ENCODE assay signal across 9 mouse cellular contexts in the genomic region with DNA sequence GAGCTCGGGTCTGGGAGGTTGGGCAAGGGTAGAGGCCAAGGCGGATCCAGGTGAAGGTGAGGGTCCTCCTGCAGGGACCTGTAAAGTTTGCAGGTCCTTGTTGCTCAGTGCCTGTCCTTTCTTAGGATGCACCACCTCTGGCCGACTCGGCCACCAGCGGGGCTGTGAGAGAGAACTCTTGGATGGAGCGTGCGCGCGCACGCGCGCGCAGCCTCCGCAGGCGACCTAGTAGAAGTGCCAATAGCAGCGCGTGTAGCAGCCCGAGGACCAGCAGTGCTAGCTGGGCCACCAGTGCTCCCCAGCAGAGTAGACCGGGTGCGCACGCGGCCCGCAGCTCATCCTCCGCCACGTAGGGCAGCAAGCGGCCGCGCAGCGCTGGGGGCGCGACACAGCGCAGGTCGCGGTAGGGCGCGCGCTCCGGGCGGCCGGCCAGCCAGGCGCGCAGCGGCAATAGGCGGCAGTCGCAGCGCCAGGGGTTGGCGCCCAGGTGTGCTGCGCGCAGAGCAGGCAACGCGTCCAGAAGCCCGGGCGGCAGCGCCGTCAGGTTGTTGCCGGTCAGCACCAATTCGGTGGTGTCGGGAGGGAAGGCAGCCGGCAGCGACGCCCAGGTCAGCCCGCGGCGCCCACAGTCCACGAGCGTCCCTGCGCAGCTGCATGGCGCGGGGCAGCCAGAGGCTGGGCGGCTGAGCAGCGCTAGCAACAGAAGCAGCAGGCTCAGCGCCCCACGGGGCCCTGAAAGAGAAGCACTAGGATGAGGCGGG. TPM values are rescaled to one million over a fixed set of nuclear protein-coding genes. Genes with fewer than 3 reads are reported as not detected.
DNase-seq lines count a peak whose midpoint lies in the region; ATAC-seq and TF ChIP-seq lines count a peak whose summit lies in the region.
"Had no signal": no experiment of that assay in that cellular context is flagged by ENCODE, and none has a peak within 500 bp of the region (broad histone marks: within the 10 kb centered on the region; RNA-seq: fewer than 3 reads in every experiment).

No protein-coding gene starts in this region.

- no peak overlapping the region for H3K27ac ChIP-seq in heart, embryonic 12.5 days (ENCODE audit: poor library complexity, severe bottlenecking)
- H3K27ac ChIP-seq in bone marrow macrophage, adult 2 months (ENCODE audit: insufficient read depth, low read depth, low read length), result no peak overlapping the region
- H3K27ac ChIP-seq in forebrain, embryonic 16.5 days (ENCODE audit: low read length), result no peak overlapping the region
- no peak overlapping the region for H3K27ac ChIP-seq in midbrain, embryonic 14.5 days (replicated peaks; ENCODE audit: low read depth, low read length)

- no peaks in the 10 kb centered on the region for H3K36me3 ChIP-seq in heart, embryonic 12.5 days
- peaks cover 20% of the 10 kb centered on the region for H3K36me3 ChIP-seq in forebrain, embryonic 16.5 days (ENCODE audit: control insufficient read depth, insufficient read depth)
- peaks cover 55% of the 10 kb centered on the region for H3K36me3 ChIP-seq in midbrain, embryonic 14.5 days (ENCODE audit: control insufficient read depth, insufficient read depth, low read length)

- TF ChIP-seq CTCF in bone marrow macrophage, adult 2 months (IDR thresholded peaks at IDR 0.05; ENCODE audit: low read depth, low read length), result no peak

- H3K4me1 ChIP-seq in heart, embryonic 12.5 days (replicated peaks), result peaks cover 27% of the 10 kb centered on the region
- H3K4me1 ChIP-seq in bone marrow macrophage, adult 2 months (ENCODE audit: control insufficient read depth, insufficient read depth, low read length), result no peaks in the 10 kb centered on the region
- peaks cover 25% of the 10 kb centered on the region for H3K4me1 ChIP-seq in forebrain, embryonic 16.5 days (replicated peaks; ENCODE audit: control insufficient read depth, insufficient read depth, low read length)
- peaks cover 11% of the 10 kb centered on the region for H3K4me1 ChIP-seq in midbrain, embryonic 14.5 days (ENCODE audit: control insufficient read depth, insufficient read depth, low read length)

- H3K9ac ChIP-seq in heart, embryonic 12.5 days, result peak overlapping the region; percentile 53
- peak overlapping the region; percentile 37 for H3K9ac ChIP-seq in forebrain, embryonic 16.5 days (replicated peaks; ENCODE audit: low read depth, low read length)
- H3K9ac ChIP-seq in midbrain, embryonic 14.5 days (replicated peaks; ENCODE audit: low read length), result peak overlapping the region; percentile 34

- peak overlapping the region; percentile 78 for H3K4me2 ChIP-seq in heart, embryonic 12.5 days
- H3K4me2 ChIP-seq in forebrain, embryonic 16.5 days (ENCODE audit: low read length), result peak overlapping the region; percentile 72
- H3K4me2 ChIP-seq in midbrain, embryonic 14.5 days (ENCODE audit: low read length), result peak overlapping the region; percentile 59

- no peak for DNase-seq in heart, adult 18-20 months
- peak; percentile 53 for DNase-seq in kidney, postnatal 10 days
- DNase-seq in midbrain, embryonic 14.5 days, result peak; percentile 77
- DNase-seq in ovary, postnatal 10 days (ENCODE audit: low spot score), result no peak
- DNase-seq in spleen, postnatal 4 days (ENCODE audit: low spot score in 2 of 2), result no peak

- ATAC-seq in heart, embryonic 12.5 days (ENCODE audit: insufficient number of reproducible peaks, low FRiP score), result no peak
- ATAC-seq in forebrain, embryonic 16.5 days, result peak; percentile 24
- peak; percentile 46; the same call in 1 of the 2 replicates for ATAC-seq in midbrain, embryonic 14.5 days (ENCODE audit: low FRiP score, low TSS enrichment)

- WGBS in heart, embryonic 12.5 days, result 1% methylated on average over 72 of the region's 74 CpGs
- 2% methylated on average over 74 of the region's 74 CpGs for WGBS in forebrain, embryonic 16.5 days
- under 1% methylated on average over 72 of the region's 74 CpGs for WGBS in midbrain, embryonic 14.5 days

- H3K27me3 ChIP-seq in heart, embryonic 12.5 days (replicated peaks), result peaks cover 99% of the 10 kb centered on the region
- peaks cover 73% of the 10 kb centered on the region for H3K27me3 ChIP-seq in forebrain, embryonic 16.5 days (replicated peaks; ENCODE audit: control insufficient read depth, insufficient read depth, low read length)
- H3K27me3 ChIP-seq in midbrain, embryonic 14.5 days (ENCODE audit: control insufficient read depth, insufficient read depth, low read length), result peaks cover 85% of the 10 kb centered on the region

- H3K4me3 ChIP-seq in heart, embryonic 12.5 days, result peak overlapping the region; percentile 46
- H3K4me3 ChIP-seq in bone marrow macrophage, adult 2 months (ENCODE audit: insufficient read depth, low read length), result peak overlapping the region; percentile 21; the same call in 1 of the 2 replicates
- peak overlapping the region; percentile 42 for H3K4me3 ChIP-seq in forebrain, embryonic 16.5 days (replicated peaks; ENCODE audit: low read length)
- H3K4me3 ChIP-seq in midbrain, embryonic 14.5 days (replicated peaks; ENCODE audit: low read depth, low read length), result peak overlapping the region; percentile 33

- no peaks in the 10 kb centered on the region for H3K9me3 ChIP-seq in heart, embryonic 12.5 days (replicated peaks)
- H3K9me3 ChIP-seq in forebrain, embryonic 16.5 days (ENCODE audit: control insufficient read depth, low read length), result no peaks in the 10 kb centered on the region
- no peaks in the 10 kb centered on the region for H3K9me3 ChIP-seq in midbrain, embryonic 14.5 days (ENCODE audit: control insufficient read depth, low read length)

- TF ChIP-seq POLR2A in bone marrow macrophage, adult 2 months (IDR thresholded peaks at IDR 0.05; ENCODE audit: borderline replicate concordance, low read depth, low read length), result no peak

RNA-seq across cellular contexts. Expression of gene Gp1bb, which starts 1.4 kb away (rescaled TPM):
- 5.5 and 7.9 TPM in 2 replicates for polyA plus RNA-seq in heart, embryonic 12.5 days (2016; fragmentation: Nextera tagmentation; extraction: Ambion mirVana)
- total RNA-seq in heart, adult 18-20 months (2021), result under 1 TPM; 0.27 to 0.67 TPM
- polyA plus RNA-seq in bone marrow macrophage, adult 2 months (2012; ENCODE audit: insufficient read depth, insufficient read length, missing spikeins), result not detected in 2 replicates
- 8.0 and 9.5 TPM in 2 replicates for polyA plus RNA-seq in forebrain, embryonic 16.5 days (2015; fragmentation: Nextera tagmentation; extraction: Ambion mirVana)
- 14.7 and 14.9 TPM in 2 replicates for polyA plus RNA-seq in midbrain, embryonic 14.5 days (2014; fragmentation: Nextera tagmentation; extraction: Ambion mirVana)

RNA-seq across cellular contexts. Expression of gene Gm49601, which starts 5.4 kb away (rescaled TPM):
- polyA plus RNA-seq in heart, embryonic 12.5 days (2016; fragmentation: Nextera tagmentation; extraction: Ambion mirVana), result 1.2 and 1.8 TPM in 2 replicates
- 1 to 10 TPM in 1 of 2 experiments, under 1 TPM in 1; 0.15 to 1.1 TPM for total RNA-seq in heart, adult 18-20 months (2021)
- not detected in 2 replicates for polyA plus RNA-seq in bone marrow macrophage, adult 2 months (2012; ENCODE audit: insufficient read depth, insufficient read length, missing spikeins)
- 16.9 and 23.4 TPM in 2 replicates for polyA plus RNA-seq in forebrain, embryonic 16.5 days (2015; fragmentation: Nextera tagmentation; extraction: Ambion mirVana)
- polyA plus RNA-seq in midbrain, embryonic 14.5 days (2014; fragmentation: Nextera tagmentation; extraction: Ambion mirVana), result 9.9 and 15.2 TPM in 2 replicates

RNA-seq across cellular contexts. Expression of gene Sept5, which starts 9.0 kb away (rescaled TPM):
- polyA plus RNA-seq in heart, embryonic 12.5 days (2016; fragmentation: Nextera tagmentation; extraction: Ambion mirVana), result 6.3 and 6.5 TPM in 2 replicates
- total RNA-seq in heart, adult 18-20 months (2021), result 1 to 10 TPM; 3.9 to 4.1 TPM
- 0.60 and 0.83 TPM in 2 replicates for polyA plus RNA-seq in bone marrow macrophage, adult 2 months (2012; ENCODE audit: insufficient read depth, insufficient read length, missing spikeins)
- 216 and 228 TPM in 2 replicates for polyA plus RNA-seq in forebrain, embryonic 16.5 days (2015; fragmentation: Nextera tagmentation; extraction: Ambion mirVana)
- 175 and 200 TPM in 2 replicates for polyA plus RNA-seq in midbrain, embryonic 14.5 days (2014; fragmentation: Nextera tagmentation; extraction: Ambion mirVana)

RNA-seq across cellular contexts. Expression of gene Tbx1, which starts 30.3 kb away (rescaled TPM):
- 0.13 and 0.67 TPM in 2 replicates for polyA plus RNA-seq in heart, embryonic 12.5 days (2016; fragmentation: Nextera tagmentation; extraction: Ambion mirVana)
- 1 to 10 TPM; 1.1 to 1.3 TPM for total RNA-seq in heart, adult 18-20 months (2021)
- not detected in 2 replicates for polyA plus RNA-seq in bone marrow macrophage, adult 2 months (2012; ENCODE audit: insufficient read depth, insufficient read length, missing spikeins)
- polyA plus RNA-seq in forebrain, embryonic 16.5 days (2015; fragmentation: Nextera tagmentation; extraction: Ambion mirVana), result 0.28 and 0.56 TPM in 2 replicates
- polyA plus RNA-seq in midbrain, embryonic 14.5 days (2014; fragmentation: Nextera tagmentation; extraction: Ambion mirVana), result 0.27 and 0.34 TPM in 2 replicates
- total RNA-seq: MEL had no signal

Comparison
In these comparisons a context has a peak if more than half of its experiments do, and no peak if none do; other contexts are left out.
1. DNase-seq: peak in kidney, postnatal 10 days (single experiment) and midbrain, embryonic 14.5 days (single experiment); none in heart, adult 18-20 months (0 of 2), ovary, postnatal 10 days (single experiment) and spleen, postnatal 4 days (0 of 2).
2. RNA of gene Sept5, which starts 9.0 kb away (polyA plus RNA-seq): 216 to 228 TPM in forebrain, embryonic 16.5 days and 175 to 200 TPM in midbrain, embryonic 14.5 days; 6.3 to 6.5 TPM in heart, embryonic 12.5 days and 0.60 to 0.83 TPM in bone marrow macrophage, adult 2 months; every median in the first group is over 10 times any median in the second.
3. Peak in every context shown above with its lines, with median percentiles within 50 percentile points of each other: H3K4me2 ChIP-seq, H3K4me3 ChIP-seq and H3K9ac ChIP-seq.